Mouse (Mus musculus) layer of hippocampus, postnatal 25 days (tissue): Measurements from ENCODE around the gene A1cf. TPM values are rescaled to one million over a fixed set of nuclear protein-coding genes. Genes with fewer than 3 reads are reported as not detected.

Experiments
- DNase-seq, 2 experiments: peaks; one replicate each; pipeline ENCODE4 v3.0.0; 2022; ENCODE audit warnings: mixed read lengths in 2 of 2, low spot score in 1 of 2; ENCODE audit errors: extremely low spot score in 1 of 2
- total RNA-seq, 2 experiments: library from RNA; stranded (reverse); gene quantifications; 2 replicates each; pipeline ENCODE4 v1.2.3; 2021

A1cf gene
- total RNA-seq, 2 experiments from 2014 or later = not detected

- no peak for DNase-seq
These were observed 82.4 kb downstream of the A1cf start for GRCm38 (mm10) chr19:31950793-31951489.

GRCm38 (mm10) chr19:31953799-31954198, 85.2 kb downstream of the A1cf start:
- DNase-seq = no peak

- DNase-seq = no peak
These were observed 85.7 kb downstream of the A1cf start for GRCm38 (mm10) chr19:31954267-31954666.

- DNase-seq = no peak
These were observed 86.1 kb downstream of the A1cf start for GRCm38 (mm10) chr19:31954696-31955095.

GRCm38 (mm10) chr19:31956359-31956758, 87.8 kb downstream of the A1cf start:
- no peak for DNase-seq

- no peak for DNase-seq
These were observed 91.9 kb downstream of the A1cf start for GRCm38 (mm10) chr19:31960434-31960833.

- DNase-seq = no peak
These were observed 94.6 kb downstream of the A1cf start for GRCm38 (mm10) chr19:31963147-31963546.

GRCm38 (mm10) chr19:31967933-31968532, 99.5 kb downstream of the A1cf start:
- DNase-seq = no peak

- no peak for DNase-seq
These were observed 102.8 kb downstream of the A1cf start for GRCm38 (mm10) chr19:31971405-31971804.

- DNase-seq = peak; percentile 71 to 96
These were observed 103.4 kb downstream of the A1cf start for GRCm38 (mm10) chr19:31971998-31972397.

- DNase-seq = no peak
These were observed 107.3 kb downstream of the A1cf start for GRCm38 (mm10) chr19:31975882-31976281.

GRCm38 (mm10) chr19:31991057-31991456, 122.5 kb downstream of the A1cf start:
- no peak for DNase-seq

GRCm38 (mm10) chr19:31996916-31997315, 128.4 kb downstream of the A1cf start:
- no peak for DNase-seq

Other genes with a start within 250 kb of the A1cf start
- gene Prkg1, start 103.7 kb upstream of the A1cf start, total RNA-seq = 10 to 100 TPM; 17.8 to 25.1 TPM
- 1 to 10 TPM; 5.2 to 5.6 TPM for gene Asah2, start 239.4 kb downstream of the A1cf start, total RNA-seq